Mouse (Mus musculus) frontal cortex, postnatal 10 days (tissue): ENCODE data around the gene Gm10762.
A peak's percentile ranks its signal among the peaks of the same experiment; 100 is the strongest.
"Not testable (repeated sequence)": the region's sequence is repeated elsewhere in the genome, so short reads cannot be mapped to it uniquely, and the experiment has no call there.

Experiments used
- DNase-seq, 2 experiments: peaks; one replicate each; pipeline ENCODE4 v3.0.0; 2022; ENCODE audit warnings: low spot score in 2 of 2, mixed read lengths in 1 of 2

Gm10762 gene

GRCm38 (mm10) chr2:128967661-128968441 lies at the start of gene Gm10762:
TSS of gene Gm10762 (minus strand) at chr2:128967725.
- peak; percentile 71 to 74 for DNase-seq

DNA sequence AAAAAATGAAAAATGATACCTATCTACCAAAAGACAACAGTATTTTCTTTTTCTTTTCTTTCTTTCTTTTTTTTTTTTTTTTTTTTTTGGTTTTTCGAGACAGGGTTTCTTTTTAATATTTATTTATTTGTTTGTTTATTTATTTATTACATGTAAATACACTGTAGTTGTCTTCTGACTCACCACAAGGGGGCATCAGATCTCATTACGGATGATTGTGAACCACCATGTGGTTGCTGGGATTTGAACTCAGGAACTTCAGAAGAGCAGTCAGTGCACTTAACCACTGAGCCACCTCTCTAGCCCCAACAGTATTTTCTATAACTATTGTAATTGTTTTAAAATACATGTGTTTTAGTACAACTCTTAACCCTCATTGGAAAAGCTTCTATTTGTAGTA lies 41.3 kb upstream of the Gm10762 start:
- not testable (repeated sequence) for DNase-seq

DNA sequence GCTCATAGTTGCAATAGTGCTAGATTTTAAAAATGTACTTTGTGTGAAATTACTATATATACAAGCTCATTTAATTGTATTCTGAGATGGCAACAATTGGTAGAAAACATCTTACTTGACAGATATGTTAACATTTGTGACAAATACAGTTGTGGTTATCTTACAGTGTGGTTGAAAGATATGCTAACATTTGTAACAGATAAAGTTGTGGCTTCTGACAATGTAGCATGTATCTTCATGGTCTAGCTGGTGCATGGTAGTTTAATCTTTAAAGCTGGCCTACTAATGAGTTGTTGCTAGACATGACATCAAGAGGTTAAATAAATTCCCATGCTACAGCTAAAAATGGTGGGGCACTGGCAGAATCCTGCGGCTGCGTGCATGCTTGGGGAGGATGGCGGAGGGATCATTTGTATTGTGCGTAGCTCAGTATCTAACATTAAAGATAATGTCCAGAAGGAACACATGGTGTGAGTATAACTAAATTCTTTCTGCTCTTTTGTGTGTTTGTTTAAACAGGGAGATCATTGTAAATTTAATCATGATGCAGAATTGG lies 38.7 kb upstream of the Gm10762 start:
- no peak for DNase-seq

DNA sequence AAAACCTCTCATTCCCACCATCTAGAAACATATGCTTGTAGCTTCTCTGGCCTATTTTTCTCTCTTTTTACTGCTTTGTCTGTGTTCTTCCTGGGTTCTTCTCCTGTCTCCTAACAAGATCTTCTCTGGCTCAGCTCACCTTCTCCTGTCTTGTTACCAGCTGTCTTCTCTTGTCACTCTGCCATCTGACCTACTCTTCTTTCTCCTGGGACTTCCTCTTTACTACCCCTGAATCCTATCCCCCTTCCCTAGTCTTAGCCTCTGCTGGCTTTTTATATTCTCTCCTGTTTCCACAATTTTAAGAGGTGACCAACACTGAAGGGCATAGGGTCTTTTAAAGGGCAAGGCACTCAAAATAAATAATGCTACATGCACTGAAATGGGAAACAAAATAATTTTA lies 37.3 kb upstream of the Gm10762 start:
- no peak for DNase-seq

DNA sequence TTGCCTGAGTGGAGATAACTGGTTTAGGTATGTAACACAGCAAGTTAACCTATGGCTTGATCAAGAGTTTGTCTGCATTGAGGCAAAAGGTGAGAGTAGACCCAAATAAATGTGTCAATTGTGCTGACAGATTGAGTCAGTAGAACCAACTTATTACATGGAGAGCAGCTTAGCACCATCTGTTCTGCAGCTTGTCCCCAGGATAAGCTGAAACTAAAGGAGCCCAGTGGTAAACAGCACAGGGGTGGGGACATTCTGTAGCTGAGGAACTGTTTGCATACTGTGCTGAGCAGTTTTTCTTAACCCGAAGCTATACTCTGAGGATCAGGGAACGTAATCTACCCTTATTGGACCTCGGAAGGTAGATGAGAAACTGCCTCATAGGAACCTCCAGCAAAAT lies 17.2 kb upstream of the Gm10762 start:
- no peak for DNase-seq

DNA sequence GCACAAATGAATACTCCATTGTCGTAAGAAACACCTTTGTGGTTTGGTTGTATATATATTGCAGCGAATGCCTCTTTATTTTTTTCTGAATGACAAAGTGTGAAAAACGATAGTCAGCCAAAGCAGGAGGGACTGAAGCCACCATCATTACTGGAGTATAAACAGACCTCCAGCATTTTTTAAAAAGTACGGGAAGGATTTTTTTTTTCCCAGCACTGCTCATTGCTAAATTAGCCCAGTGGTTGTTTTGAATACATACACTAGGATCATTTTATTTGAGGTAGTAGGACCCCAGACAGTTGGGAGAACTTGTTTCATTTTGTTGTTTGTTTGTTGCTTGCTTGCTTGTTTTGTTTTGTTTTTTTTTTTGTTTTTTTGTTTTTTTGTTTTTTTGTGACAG lies 8.0 kb upstream of the Gm10762 start:
- no peak for DNase-seq

GRCm38 (mm10) chr2:128972301-128972700 lies 4.8 kb upstream of the Gm10762 start:
- DNase-seq = no peak

- no peak for DNase-seq
These were observed 1.1 kb upstream of the Gm10762 start for GRCm38 (mm10) chr2:128968475-128969083.

DNA sequence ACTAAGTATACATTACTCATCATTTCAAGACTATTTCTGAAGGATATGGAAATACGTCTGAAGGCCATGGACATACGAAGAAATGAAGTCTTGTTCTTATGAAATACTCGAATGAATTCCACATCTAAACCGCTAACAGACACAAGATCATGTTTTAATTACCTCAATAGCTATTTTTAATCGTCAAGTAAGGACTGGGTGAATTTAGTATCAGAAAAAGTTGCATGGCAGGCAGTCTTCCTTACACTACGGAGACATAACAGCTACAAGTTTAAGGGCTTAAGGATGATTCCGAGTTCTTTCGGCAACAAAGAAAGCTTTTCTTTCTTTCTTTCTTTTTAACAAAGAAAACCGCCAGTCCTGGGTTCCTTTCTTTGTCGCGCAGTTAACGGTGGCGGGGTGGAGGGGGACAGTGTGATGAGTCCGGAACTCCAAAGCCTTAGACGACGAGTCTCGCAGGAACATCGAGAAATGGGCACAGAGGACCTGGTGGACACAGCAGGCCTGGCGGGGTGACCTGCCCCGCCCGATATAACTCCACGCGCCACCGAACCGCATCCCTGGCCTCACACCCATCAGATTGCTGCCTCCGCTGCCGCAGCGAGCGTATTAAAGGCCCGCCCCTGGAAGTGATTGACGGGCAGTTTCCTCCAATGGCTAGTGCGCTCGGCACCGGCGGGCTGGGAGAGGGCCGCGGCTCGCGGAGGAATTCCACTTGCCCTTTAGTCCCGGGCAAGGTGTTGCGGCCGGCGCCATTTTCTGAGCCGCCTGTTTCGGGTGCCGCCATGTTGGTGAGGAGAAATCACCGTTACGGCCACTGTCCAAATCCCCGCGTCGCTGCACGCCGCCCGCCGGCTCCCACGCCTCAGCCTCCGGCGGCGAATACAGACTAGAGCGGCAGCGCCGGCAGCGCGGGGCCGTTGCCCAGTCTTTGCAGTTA lies 614 bp downstream of the Gm10762 start, which contains the start of gene Zc3h6:
Gene Zc3h6, plus strand, starts transcription at position 762 of the 940 bp plus-strand sequence.
- peak; percentile 95 to 98 for DNase-seq

DNA sequence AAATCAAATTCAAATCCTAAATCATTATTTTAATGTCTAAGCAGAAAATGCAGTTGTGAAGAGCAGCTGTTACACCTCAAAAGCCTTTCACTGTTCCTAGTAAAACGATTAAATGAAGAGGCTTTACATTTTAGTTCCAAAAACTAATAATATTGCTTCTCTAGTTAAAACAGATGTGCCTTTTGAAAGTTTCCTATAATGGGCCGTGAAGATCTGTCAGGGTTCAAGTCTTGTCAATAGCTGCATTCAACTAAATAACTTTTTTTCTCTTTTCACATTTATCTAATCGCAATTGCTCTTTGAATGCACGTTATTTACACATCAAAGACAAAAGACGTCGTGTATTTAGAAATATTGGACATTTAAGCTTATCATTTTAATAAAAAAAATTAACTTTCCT lies 1.3 kb downstream of the Gm10762 start:
- no peak for DNase-seq

DNA sequence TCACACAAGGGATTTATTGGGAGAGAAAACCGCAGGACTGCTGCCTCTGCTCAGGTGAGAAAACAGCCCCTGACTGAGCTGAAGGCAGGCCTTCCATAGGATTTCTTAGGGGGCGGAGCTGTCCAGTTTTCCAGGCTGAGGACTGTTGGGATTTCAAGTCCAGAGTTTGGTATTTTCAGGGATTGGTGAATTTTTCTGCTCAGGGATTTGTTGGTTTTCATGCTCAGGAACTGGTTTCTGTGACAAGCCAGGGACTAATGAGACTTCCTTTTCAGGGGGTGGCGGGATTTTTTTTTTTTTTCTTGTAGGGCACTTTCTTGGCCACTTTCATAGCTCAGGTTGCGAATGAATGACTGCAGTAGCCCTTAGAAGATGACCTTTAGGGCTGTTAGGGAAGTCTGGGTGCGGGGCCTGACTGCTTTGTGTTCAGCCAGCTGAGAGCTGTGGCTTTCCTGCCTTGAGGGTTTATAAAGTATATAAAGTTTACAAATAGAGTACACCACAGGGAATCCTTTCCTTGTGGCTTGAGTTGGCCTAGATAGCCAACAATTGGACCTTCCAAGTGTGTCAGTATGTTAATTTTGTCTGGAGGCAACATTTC lies 1.9 kb downstream of the Gm10762 start:
- DNase-seq = no peak

- DNase-seq = no peak
These were observed 13.3 kb downstream of the Gm10762 start for GRCm38 (mm10) chr2:128954186-128954585.

DNA sequence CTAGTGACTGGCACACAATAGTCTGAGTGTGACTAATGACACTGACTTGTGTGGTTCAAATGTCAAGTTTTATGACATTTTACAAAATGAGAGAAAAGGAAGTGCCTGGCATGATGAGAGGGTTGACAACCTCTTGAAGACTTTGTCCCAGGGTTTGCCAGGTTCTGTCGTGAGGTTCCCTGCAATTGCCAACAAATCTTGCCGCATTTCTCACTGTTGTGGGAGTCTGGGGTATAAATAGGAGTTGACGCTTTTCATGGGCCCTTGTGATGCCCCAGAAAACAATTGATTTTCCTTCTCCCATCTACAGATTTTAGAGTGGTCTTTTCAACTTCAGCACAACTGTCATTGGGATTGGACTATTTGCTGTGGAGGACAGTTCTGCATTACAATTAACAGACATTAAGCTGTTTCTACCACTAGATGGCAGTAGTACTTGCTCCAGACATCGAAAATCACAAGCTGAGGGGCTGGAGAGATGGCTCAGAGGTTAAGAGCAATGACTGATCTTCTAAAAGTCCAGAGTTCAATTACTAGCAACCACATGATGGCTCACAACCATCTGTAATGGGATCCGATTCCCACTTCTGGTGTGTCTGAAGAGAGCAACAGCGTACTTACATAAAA lies 19.4 kb downstream of the Gm10762 start:
- DNase-seq = no peak

DNA sequence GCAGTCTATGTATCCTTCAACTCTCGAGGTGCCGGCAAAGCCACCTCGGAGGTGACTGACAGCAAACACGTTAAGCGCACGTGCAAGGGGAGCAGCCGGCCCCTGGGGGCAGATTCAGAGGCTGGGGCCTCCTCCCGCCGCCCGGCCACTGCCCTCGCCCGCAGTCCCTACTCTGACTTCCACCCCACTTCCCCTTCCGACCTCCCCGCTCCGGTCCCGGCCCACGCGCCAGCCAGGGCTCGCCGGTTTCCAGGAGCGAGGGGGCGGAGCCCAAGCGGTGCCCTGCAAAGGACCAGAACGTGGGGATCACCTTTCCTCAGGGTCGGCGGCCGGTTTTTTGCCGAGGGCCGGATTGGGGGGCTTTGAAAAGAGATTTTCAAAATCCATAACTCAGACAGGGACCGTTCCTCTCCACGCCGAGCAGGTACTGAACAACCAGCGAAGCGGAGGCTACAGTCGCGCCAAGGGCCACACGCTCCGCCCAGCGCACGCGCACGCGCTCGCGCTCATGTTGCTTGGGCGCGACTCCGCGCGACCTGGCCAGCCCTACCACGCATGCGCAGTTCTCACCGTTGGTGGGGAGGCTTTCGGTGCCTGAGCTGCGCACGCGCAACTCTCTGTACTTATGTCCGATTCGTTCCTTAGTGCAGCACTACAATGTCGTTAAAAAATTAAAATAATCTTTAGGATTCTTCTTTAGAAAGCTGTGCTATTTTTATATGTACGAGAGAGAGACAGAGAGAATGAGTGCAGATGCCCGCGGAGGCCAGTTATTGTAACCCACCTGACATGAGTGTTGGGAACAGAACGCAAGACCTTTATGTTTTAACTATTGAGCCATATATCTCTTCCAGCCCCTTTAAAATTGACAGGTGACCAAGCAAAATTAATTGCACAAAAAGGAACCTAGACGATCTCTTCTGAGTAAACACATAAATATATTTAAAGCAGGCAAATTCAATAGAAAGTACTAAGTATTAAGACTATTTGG lies 23.7 kb downstream of the Gm10762 start, which contains the start of gene Zc3h8:
Gene Zc3h8, minus strand, starts transcription at position 540 of the 991 bp plus-strand sequence.
- DNase-seq = peak; percentile 90 to 95

DNA sequence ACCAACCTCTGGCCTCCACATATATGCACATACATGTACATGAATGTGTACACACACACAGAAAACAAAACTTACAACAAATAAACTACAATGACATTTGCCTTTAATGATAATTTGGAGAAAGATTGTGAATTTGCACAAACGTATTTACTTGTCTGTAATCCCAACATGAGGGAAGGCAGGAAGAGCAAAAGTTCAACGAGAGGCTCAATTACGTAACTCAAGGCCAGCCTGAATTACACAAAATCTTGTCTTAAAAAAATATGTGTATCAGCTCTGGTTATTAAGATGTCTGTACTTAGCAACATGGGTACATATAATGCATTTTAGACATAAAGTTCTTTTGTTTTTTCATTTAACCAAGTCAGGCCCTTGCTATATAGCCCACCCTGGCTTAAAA lies 31.3 kb downstream of the Gm10762 start:
- no peak for DNase-seq

- DNase-seq = no peak
These were observed 36.8 kb downstream of the Gm10762 start for GRCm38 (mm10) chr2:128930704-128931103.

DNA sequence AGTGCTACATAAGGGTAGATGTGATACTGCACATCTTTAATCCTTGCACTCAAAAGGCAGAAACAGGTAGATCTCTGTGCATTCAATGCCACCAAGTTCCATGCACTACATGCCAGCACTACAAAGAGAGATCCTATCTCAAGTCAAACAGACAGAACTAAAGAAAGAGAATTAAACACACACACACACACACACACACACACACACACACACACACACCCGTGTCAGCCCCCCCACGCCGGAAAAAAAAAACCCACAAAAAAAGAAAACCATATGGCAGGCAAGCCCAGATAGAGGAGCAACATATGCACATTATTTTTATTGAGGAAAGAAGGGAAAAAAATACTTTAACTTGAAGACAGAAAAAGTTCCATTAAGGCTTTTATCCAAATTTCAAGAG lies 39.1 kb downstream of the Gm10762 start:
- no peak for DNase-seq

GRCm38 (mm10) chr2:128924799-128925198 lies 42.7 kb downstream of the Gm10762 start:
- no peak for DNase-seq
